Mouse (Mus musculus) R1 (cell line): Measurements from ENCODE around the gene Egf.

ENCODE experiments used
- DNase-seq: peaks from one replicate; pipeline ENCODE4 v3.0.0-alpha.2; 2018; ENCODE audit warnings: low read depth, low spot score

The Egf gene

DNA sequence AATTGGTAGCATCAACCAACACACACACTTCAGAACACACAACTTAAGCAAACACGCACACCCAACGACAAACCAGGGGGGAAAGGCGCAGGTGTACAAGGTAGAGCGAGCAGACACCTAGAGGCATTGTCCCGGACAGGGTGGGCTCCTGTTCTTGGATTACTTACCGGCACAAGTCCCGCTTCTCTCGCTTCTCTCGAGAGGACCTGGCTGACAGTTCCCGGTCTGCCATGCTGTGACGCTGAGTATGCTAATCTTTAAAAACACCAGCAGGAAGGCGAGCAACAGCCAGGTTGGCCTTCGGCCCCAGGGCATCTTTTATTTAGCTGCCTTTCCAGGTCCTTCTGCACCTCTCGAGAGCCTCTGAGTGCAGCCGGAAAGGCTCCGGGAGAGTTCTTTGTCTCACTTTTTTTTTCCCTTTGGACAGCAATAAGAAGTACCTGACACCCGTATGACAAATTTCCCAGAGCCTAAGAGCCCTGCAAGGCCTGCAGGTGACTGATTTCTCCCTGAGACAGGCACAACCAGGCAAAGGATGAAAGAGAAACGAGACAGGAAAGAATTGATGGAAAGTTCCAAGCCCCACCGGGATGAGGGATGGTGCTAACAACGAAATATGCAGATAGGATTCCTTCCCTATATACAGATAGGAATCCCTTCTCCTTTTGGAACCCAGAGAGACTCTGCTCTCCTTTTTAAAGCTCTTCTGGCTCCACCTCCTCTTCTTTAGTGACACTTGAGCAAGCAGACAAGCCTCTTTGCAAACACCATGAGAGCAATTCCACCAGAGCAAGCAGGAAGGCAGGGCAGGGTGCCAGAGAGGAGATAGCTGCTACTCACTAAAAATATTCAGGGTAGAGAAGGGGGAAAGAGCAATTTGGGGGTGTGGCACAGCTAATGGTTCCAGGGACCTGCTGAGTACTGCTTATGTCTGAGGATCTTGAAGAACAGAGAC lies at the start of gene Egf:
TSS of gene Egf (minus strand) at position 667 of the 955 bp plus-strand sequence.
- DNase-seq = peak; percentile 21

GRCm38 (mm10) chr3:129803765-129804164 lies 48.6 kb upstream of the Egf start, which contains the start of gene Lrit3:
TSS of gene Lrit3 (minus strand) at chr3:129804030.
- no peak for DNase-seq

- no peak for DNase-seq
These were observed 43.9 kb upstream of the Egf start for GRCm38 (mm10) chr3:129799011-129799410.

DNA sequence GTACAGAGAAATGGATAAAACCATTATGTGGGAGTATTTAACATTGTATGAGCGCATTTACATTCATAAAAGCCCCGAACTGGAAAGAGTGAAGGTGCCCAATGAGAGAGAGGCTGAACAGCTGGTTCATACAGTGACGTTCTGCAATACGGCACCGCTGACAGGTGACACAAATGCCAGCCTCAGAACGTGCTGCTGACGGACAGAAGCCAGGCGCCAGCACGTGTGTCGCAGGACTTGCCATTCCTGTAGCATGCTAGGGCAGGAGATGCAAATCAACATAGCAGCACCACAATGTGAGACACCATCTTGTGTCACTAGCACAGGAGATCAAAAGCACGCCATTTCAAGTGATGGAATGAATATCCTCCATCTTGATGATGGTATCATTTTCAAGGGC lies 43.4 kb upstream of the Egf start:
- no peak for DNase-seq

- DNase-seq = no peak
These were observed 42.2 kb upstream of the Egf start for GRCm38 (mm10) chr3:129797341-129797740.

DNA sequence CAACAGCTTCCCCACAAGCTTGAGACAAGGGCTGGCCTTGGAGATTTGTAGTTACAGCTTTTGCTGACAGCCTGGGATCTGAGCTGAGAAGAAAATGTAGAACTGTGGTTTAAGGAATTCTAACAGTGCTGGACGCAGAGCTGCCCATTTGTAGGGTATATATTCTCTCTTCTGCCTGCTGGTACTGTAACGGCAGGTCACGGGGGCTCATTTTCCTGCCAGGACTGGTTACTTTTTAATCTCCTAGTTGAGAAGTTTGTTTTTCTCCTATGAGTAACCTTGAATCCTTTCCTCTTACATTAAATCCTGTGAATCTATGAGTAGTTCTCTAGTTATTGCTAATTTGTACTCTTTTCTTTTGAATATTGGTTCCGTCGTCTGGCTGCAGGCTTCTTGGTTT lies 38.7 kb upstream of the Egf start:
- no peak for DNase-seq

DNA sequence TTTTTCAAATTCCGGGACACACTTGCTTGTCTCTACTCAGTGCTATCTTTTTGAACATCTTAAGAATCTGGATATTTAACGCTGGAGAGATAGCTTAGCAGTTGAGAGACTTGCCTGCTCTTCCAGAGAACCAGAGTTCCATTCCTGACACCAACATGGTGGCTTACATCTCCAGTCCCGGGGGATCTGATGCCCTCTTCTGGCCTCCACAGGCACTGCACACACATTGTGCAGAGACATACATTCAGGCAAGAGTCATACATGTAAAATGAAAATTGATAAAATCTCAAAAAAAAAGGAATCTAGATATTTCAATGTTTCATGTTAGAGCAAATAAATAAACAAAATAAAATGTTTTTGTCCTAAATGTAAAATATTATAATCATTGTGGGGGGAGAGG lies 27.6 kb upstream of the Egf start:
- no peak for DNase-seq

GRCm38 (mm10) chr3:129781435-129781834 lies 26.3 kb upstream of the Egf start:
- DNase-seq = no peak

DNA sequence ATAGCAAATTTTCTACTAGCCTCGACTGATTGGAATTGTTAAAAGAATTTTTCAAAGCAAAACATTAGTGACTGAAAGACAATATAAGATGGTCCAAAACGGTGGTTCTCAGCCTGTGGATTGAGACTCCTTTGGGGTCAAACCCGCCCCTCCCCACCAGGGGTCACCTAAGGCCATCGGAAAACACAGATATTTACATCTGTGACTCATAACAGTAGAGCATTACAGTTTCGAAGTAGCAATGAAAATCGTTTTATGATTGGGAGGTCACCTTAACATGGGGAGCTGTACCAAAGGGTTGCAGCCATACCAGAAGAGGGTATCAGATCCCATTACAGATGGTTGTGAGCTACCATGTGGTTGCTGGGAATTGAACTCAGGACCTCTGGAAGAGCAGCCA lies 16.1 kb upstream of the Egf start:
- no peak for DNase-seq

DNA sequence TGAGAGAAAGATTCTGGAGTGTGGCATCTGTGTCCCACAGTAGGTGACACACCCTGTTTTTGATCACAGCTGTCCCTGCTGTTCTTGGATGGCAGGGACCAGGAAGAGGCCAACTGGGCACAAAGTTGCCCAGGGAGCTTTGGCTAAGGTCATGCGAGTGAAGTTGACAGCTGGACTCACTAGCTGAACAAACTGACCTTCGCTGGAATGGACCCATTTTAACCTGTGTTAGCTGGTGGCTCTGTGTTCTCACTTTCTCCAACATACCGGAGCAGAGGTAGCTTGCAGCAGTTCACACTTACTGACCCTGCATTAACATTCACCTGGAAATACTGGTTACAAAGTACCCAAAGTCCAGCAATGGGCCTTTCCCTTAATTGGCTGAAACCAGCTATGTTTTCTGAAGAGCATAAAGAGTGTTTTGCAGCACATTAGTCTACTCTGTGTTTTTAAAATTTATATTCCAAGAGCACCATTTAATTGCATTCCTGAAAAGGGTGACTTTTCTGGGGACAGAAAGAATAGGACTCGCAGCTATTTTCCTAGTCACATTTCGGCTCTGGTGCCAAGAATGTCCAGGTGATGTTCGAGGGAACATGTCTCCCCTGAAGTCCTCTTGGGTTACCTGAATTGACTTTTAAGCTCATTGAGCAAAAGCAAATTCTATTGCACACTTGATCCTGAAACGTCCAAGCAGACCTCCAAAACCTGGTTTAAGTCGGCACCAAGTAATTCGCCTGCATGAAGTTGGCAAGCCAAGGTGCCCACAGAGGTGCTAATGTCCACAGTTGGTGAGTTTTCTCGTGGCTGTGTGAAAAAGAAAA lies 12.1 kb upstream of the Egf start:
- no peak for DNase-seq

GRCm38 (mm10) chr3:129766106-129766505 lies 11.0 kb upstream of the Egf start:
- no peak for DNase-seq

DNA sequence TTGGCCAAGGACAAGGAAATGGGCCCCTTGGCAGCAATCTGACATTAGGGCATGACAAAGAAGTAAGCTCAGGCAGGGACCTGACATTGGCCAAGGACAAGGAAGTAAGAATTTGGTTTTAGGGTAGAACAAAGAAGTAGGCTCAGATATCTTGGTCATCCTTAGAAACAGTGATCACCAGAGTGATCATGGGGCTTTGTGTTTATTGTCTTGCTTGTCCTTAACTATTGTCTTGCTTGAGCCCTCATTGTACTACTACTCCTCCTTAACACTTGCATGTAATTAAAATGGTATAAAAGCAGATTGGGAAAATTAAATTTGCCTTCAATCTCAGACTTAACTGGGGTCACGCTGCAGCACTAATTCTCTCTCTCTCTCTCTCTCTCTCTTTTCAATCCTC lies 2.5 kb upstream of the Egf start:
- DNase-seq = peak; percentile 25

DNA sequence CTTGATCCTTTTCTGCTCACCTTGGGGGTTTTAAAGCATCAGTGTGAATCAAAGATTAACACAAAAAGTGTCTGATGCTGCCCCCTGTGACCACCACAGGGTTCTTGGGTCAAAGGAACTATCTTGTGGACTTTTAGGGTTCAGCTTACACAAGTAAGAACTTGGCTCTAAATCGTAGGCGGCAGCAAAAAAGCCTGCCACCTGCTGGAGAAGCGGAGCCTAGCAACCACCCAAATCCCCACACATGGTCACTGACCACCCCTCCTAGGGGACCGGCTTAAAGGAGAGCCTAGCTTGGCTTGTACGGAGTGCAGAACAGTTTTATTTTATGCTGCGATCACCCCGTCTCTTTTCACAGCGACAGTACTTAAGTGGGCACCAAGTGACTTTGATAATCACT lies 10.3 kb downstream of the Egf start:
- DNase-seq = peak; percentile 78

- no peak for DNase-seq
These were observed 12.3 kb downstream of the Egf start for GRCm38 (mm10) chr3:129742781-129743180.

DNA sequence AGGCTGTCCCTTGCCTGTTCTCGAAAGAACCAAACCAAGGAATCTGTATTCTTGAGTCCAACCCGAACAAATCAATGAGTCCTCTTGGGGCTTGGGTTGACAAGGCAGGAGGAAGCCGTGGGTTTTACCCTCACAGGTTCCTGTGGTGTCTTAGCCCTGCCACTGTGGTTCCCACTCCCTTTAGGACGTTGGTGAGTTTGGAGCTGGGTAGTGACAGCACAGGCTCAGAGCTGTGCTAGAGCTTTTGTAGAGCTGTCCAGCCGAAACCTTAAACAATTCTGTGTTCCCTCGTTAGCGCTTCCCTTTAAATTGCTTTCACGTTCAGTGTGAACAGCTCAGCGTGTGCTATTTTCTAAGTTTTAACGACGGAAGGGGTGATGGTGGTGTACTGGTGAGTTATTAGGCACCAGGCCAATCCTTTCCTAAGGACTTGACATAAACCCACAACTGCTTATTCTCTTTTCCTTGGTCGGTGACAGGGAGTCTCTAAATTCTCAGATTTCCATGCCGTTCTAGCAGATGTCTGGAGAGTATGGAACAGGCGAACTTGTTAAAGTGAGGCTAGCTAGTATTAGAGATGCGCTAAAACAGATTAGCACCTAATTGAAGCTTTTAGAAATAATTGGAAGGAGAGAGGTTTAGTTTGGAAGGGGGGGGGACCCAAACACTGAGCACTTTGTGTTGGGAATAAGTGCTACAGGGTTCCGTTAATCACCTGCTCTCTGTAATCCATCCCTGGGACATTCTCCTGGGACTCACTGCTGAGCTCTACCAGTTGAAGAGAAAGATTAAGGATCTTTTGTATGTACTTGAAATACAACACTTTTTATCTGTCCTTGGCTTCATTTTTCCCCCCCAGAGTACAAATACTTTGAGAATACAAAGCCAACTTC lies 16.6 kb downstream of the Egf start:
- DNase-seq = no peak

GRCm38 (mm10) chr3:129731636-129732035 lies 23.5 kb downstream of the Egf start:
- DNase-seq = no peak

DNA sequence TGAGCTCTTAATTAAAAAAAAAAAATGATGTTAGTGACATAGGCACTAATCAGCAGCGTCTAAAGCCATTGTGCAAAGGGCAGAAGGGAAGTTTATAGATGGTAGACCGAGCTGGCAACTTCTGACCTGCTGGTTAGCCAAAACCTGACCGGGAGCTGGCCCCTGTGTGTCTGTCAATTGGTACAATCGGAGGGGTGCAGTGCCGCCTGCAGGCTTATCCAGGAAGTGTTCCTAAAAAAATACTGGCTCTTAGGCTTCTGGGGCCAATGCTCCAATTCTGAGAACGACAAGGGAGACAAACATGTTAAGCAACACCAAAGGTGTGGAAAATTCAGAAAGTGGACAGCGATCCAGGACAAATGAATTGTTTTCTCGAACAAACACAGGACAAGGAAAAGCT lies 24.7 kb downstream of the Egf start:
- peak; percentile 60 for DNase-seq

GRCm38 (mm10) chr3:129729916-129730315 lies 25.2 kb downstream of the Egf start:
- no peak for DNase-seq

- no peak for DNase-seq
These were observed 29.5 kb downstream of the Egf start for GRCm38 (mm10) chr3:129725592-129725991.

DNA sequence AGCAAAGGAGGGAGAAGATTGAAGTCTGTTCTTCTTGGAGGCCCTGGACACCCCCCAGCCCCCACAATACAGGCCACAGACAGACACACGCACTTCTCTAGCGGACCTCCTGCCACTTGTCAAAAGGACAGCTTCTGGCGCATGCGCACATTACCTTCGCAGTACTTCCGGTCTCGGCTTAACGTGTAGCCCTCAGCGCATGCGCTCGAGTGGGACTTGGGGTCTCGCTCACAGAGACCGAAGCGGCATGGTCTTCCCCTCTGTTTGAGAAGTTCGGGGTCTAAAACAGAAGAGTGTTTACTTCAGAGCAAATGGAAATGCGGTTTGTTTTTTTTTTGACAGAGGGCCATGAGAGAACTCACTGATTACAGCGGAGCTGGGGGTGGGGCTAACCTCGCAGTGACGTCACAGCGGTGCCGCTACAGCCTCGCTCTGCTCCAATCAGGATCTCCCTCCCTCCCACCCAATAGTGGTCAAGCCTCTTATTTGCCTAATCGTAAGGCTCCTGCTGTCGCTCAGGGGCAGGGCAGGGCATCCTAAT lies 30.1 kb downstream of the Egf start:
- DNase-seq = peak; percentile 95

DNA sequence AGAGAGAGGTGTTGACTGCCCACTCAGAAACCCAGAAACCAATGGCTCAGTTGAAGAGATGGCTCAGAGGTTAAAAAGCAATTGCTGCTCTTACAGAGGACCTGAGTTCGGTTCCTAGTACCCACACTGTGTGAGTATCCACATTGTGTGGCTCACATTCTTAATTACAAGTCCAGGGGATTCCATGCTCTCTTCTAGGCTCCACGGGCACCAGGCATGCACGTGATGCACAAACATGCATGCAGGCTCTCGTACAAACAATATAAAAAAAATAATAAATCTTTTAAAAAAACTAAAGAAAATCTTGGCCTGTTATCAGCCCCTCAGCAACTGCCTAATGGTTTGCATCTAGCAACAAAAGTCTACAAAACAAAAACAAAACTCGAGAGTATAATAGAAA lies 30.6 kb downstream of the Egf start:
- DNase-seq = no peak
